Mouse (Mus musculus): ENCODE data around the gene Hoxd13.

Gene Hoxd13

GRCm38 (mm10) chr2:74661685-74662084 lies 6.4 kb upstream of the Hoxd13 start:
- no peak for DNase-seq (ENCODE audit: low spot score in 2 of 2)

DNA sequence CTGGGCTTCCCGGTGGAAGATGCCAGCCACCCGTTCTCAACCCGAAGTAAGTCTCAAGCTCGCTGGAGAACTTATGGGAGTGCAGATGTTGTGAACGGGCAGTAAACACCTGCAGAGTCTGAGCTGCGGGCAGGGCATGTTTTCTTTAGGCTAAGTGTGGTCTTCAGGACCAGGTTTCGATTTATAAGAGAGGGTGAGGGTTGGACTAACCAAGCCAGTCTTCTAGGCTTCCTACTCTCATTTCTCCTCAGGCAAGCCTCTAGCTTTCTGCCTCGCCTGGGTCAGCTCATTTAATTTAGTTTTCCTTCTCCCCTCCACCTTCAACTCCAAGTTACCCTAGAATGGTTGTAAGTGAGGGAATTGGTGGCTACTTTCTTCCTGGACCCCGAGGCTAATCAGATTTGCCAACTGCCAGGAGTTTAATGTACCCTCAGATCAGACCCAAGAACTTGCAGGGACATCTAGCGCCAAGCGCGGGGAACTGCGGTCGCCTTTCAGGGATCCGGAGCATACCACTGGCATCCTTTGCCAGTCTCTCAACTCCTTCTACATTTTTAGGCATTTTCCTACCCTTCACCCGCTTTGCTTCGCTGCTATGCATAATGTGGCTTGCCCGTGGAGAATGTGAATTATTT lies 4.7 kb upstream of the Hoxd13 start:
- no peak for DNase-seq (ENCODE audit: low spot score in 2 of 2)

DNA sequence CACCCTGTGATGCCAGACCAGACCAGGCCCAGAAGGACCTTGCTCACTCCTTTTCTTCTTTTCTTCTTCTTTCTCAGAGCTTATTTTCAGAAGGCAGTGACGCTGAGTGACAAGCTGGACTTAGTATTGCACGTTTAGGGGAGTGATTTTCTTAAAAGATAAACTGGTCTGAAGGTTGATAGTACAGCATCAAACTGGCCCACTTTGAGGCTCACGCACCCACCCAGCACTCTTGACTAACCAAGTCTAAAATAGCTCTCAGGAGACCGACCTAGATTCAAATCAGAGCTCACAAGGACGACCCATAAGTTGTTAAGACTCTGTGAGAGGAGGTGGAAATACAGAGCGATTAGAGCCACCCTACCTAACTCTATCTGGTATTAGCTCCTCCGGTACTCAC lies 1.7 kb upstream of the Hoxd13 start:
- DNase-seq (ENCODE audit: low spot score in 2 of 2): no peak

GRCm38 (mm10) chr2:74667191-74667841 lies 794 bp upstream of the Hoxd13 start:
- no peak for DNase-seq (ENCODE audit: low spot score in 2 of 2)

DNA sequence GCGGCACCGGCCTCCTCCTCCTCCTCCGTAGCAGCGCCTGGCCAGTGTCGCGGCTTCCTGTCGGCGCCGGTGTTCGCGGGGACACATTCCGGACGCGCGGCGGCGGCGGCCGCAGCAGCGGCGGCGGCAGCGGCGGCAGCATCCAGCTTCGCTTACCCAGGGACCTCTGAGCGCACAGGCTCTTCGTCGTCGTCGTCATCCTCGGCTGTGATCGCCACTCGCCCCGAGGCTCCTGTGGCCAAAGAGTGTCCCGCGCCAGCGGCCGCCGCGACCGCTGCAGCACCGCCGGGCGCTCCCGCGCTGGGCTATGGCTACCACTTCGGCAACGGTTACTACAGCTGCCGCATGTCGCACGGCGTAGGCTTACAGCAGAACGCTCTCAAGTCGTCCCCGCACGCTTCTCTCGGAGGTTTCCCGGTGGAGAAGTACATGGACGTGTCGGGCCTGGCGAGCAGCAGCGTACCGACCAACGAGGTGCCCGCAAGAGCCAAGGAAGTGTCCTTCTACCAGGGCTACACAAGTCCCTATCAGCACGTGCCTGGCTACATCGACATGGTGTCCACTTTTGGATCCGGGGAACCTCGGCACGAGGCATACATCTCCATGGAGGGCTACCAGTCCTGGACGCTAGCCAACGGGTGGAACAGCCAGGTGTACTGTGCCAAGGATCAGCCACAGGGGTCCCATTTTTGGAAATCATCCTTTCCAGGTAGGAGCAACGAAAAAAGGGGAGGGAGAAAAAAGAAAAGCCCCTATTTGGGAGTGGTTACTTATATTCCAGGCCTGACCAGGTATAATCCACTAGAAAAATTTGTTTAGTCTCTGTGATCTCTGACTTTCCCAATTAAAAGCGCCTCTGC lies 490 bp downstream of the Hoxd13 start:
- DNase-seq (ENCODE audit: low spot score in 2 of 2): no peak

DNA sequence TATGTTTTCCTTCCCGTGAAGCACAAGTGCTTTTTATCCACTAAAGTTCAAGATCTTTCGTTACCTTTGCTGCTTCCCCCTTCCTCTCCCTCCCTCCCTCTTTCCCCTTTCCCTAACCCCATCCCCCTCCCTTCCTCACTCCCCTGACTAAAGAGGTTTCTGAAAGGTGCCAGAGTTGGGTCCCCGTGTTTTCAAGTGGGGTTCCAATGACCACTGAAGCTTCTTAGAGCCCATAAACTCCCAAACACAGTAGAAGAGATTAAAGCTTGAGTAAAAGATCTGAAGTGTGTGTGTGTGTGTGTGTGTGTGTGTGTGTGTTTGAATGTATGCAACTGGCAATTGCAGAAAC lies 1.1 kb downstream of the Hoxd13 start:
- DNase-seq (ENCODE audit: low spot score in 2 of 2): no peak

- no peak for DNase-seq (ENCODE audit: low spot score in 2 of 2)
Observed at GRCm38 (mm10) chr2:74669650-74670235, 1.6 kb downstream of the Hoxd13 start.

DNA sequence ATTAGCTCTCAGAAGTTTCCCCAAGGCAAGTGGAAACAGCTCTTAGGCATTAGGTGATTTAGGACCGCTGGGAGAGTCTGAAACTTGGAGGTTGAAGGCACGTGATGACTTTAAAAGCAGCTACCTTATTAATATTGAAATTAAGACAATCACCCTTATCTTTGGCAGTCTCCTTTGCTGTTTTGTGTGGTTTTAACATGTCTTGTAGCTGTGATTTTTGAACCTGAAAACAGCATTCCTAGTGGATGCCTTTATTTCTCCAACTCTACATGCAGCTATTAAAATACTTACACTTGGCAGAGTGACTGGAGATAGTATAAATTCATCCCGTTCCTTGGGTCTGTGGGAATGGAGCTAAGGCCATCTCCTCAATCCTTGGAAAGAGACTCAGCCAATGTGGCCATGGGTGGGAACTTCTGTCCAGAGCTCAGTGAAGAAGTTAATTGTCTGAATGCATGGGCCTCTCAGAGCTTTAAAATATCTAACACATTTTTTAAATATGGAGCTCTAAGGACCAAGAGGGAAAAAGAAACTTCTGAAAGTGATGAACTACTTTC lies 2.6 kb downstream of the Hoxd13 start:
- DNase-seq (ENCODE audit: low spot score in 2 of 2): no peak

GRCm38 (mm10) chr2:74671847-74672246 lies 3.7 kb downstream of the Hoxd13 start:
- no peak for DNase-seq (ENCODE audit: low spot score in 2 of 2)

GRCm38 (mm10) chr2:74672481-74673362 lies 4.6 kb downstream of the Hoxd13 start:
- DNase-seq (ENCODE audit: low spot score in 2 of 2): no peak

GRCm38 (mm10) chr2:74673835-74674425 lies 5.8 kb downstream of the Hoxd13 start:
- no peak for DNase-seq (ENCODE audit: low spot score in 2 of 2)

GRCm38 (mm10) chr2:74674881-74675665 lies 7.0 kb downstream of the Hoxd13 start, which contains the start of gene Hoxd12:
Gene Hoxd12, plus strand, starts transcription at chr2:74675013.
- DNase-seq (ENCODE audit: low spot score in 2 of 2): no peak

- DNase-seq (ENCODE audit: low spot score in 2 of 2): no peak
Observed at GRCm38 (mm10) chr2:74675666-74676282, 7.7 kb downstream of the Hoxd13 start.

- DNase-seq (ENCODE audit: low spot score in 2 of 2): no peak
Observed at GRCm38 (mm10) chr2:74676376-74677052, 8.4 kb downstream of the Hoxd13 start.

- no peak for DNase-seq (ENCODE audit: low spot score in 2 of 2)
Observed at GRCm38 (mm10) chr2:74677106-74677505, 9.0 kb downstream of the Hoxd13 start.

GRCm38 (mm10) chr2:74678891-74679595 lies 10.9 kb downstream of the Hoxd13 start, which contains the start of gene Hoxd11:
Gene Hoxd11, plus strand, starts transcription at chr2:74679557.
- no peak for DNase-seq (ENCODE audit: low spot score in 2 of 2)

- DNase-seq (ENCODE audit: low spot score in 2 of 2): no peak
Observed at GRCm38 (mm10) chr2:74679596-74679971, 11.5 kb downstream of the Hoxd13 start.

- DNase-seq (ENCODE audit: low spot score in 2 of 2): no peak
Observed at GRCm38 (mm10) chr2:74679980-74680379, 11.9 kb downstream of the Hoxd13 start.

Data from urinary bladder, postnatal 36 days (tissue).